Mouse (Mus musculus) brain, embryonic 14.5 days (tissue): ENCODE measurements around the gene Slc22a20.

ENCODE experiments used
- CTCF ChIP-seq: fragments of 200-500 bp; IDR thresholded peaks from 2 replicates; pipeline ENCODE4 v1.5.1; 2012; ENCODE audit warnings: inconsistent platforms, mild to moderate bottlenecking, moderate library complexity, borderline replicate concordance; ENCODE audit not compliant: insufficient read depth, insufficient read length; ENCODE audit errors: extremely low read depth
- POLR2A ChIP-seq: fragments of 200-500 bp; IDR thresholded peaks from 2 replicates; pipeline ENCODE4 v1.6.1; 2012; ENCODE audit warnings: mild to moderate bottlenecking, inconsistent platforms, borderline replicate concordance; ENCODE audit not compliant: poor library complexity, insufficient read depth, insufficient read length, severe bottlenecking; ENCODE audit errors: extremely low read depth

- no peak for TF ChIP-seq CTCF
- TF ChIP-seq POLR2A, result no peak
Measured at GRCm38 (mm10) chr19:5954031-5954710, 31.8 kb downstream of the Slc22a20 start.
